Mouse (Mus musculus) MEL (cell line): Measurements from ENCODE around the gene Tnfaip8l2.

Experiments used
- CHD2 ChIP-seq: IDR thresholded peaks from 2 replicates; pipeline ENCODE4 v1.6.1; 2011; ENCODE audit warnings: low read length, improper control_type of control experiment
- CTCF ChIP-seq, 3 experiments: IDR thresholded peaks in 2 of 3; conservative IDR thresholded peaks in 1 of 3; 2 replicates each; pipeline ENCODE4 v1.5.1; 2011 to 2012; ENCODE audit warnings: low read length in 3 of 3, low read depth in 2 of 3, mild to moderate bottlenecking in 2 of 3, improper control_type of control experiment in 1 of 3, inconsistent platforms in 1 of 3, mixed read lengths in 1 of 3, moderate library complexity in 1 of 3; ENCODE audit not compliant: control insufficient read depth in 1 of 3, insufficient read depth in 1 of 3, poor library complexity in 1 of 3, severe bottlenecking in 1 of 3
- GATA1 ChIP-seq: IDR thresholded peaks from 2 replicates; pipeline ENCODE4 v1.6.1; 2011; ENCODE audit warnings: low read depth, low read length, improper control_type of control experiment
- HCFC1 ChIP-seq: IDR thresholded peaks from 2 replicates; pipeline ENCODE4 v1.6.1; 2012; ENCODE audit warnings: low read depth, mild to moderate bottlenecking, inconsistent platforms, low read length, improper control_type of control experiment, moderate library complexity
- MAFK ChIP-seq: IDR thresholded peaks from 2 replicates; pipeline ENCODE4 v1.6.1; 2011; ENCODE audit warnings: low read depth, mild to moderate bottlenecking, low read length, improper control_type of control experiment, borderline replicate concordance
- MEF2A ChIP-seq: IDR thresholded peaks from 2 replicates; pipeline ENCODE4 v1.6.1; 2014; ENCODE audit warnings: low read depth, mild to moderate bottlenecking, inconsistent platforms, low read length, improper control_type of control experiment; ENCODE audit not compliant: poor library complexity, insufficient replicate concordance, severe bottlenecking; ENCODE audit errors: extremely low read depth
- POLR2A ChIP-seq, 2 experiments: IDR thresholded peaks; 2 replicates each; pipeline ENCODE4 v1.6.1; 2011 to 2012; ENCODE audit warnings: low read length in 2 of 2, mild to moderate bottlenecking in 2 of 2, control low read depth in 1 of 2, improper control_type of control experiment in 1 of 2, low read depth in 1 of 2, moderate library complexity in 1 of 2; ENCODE audit not compliant: control insufficient read depth in 1 of 2, insufficient read depth in 1 of 2, poor library complexity in 1 of 2
- POLR2AphosphoS2 ChIP-seq: IDR thresholded peaks from 2 replicates; pipeline ENCODE4 v1.6.1; 2011; ENCODE audit warnings: low read length, improper control_type of control experiment
- SMC3 ChIP-seq: IDR thresholded peaks from 2 replicates; pipeline ENCODE4 v1.6.1; 2011; ENCODE audit warnings: low read depth, low read length, improper control_type of control experiment
- TCF12 ChIP-seq: IDR thresholded peaks from 2 replicates; pipeline ENCODE4 v1.6.1; 2014; ENCODE audit warnings: low read depth, mild to moderate bottlenecking, inconsistent platforms, low read length, improper control_type of control experiment, moderate library complexity
- USF1 ChIP-seq: IDR thresholded peaks from 2 replicates; pipeline ENCODE4 v1.6.1; 2014; ENCODE audit warnings: low read depth, mild to moderate bottlenecking, inconsistent platforms, low read length, improper control_type of control experiment, moderate library complexity

GRCm38 (mm10) chr3:95129226-95129651 is 12.9 kb downstream of the Tnfaip8l2 start:
- TF ChIP-seq CTCF (IDR thresholded peaks at IDR 0.05 in 2 of 3, conservative IDR thresholded peaks at IDR 0.05 in 1 of 3; ENCODE audit: control insufficient read depth in 1 of 3, insufficient read depth in 1 of 3, low read depth in 2 of 3, low read length in 3 of 3, poor library complexity in 1 of 3, severe bottlenecking in 1 of 3) (no peak), MAFK (no peak), POLR2A (IDR thresholded peaks at IDR 0.05; ENCODE audit: control insufficient read depth in 1 of 2, insufficient read depth in 1 of 2, low read depth in 1 of 2, low read length in 2 of 2, poor library complexity in 1 of 2) (no peak), USF1 (no peak), GATA1 (no peak), CHD2 (no peak), POLR2AphosphoS2 (no peak), MEF2A (no peak), HCFC1 (no peak), TCF12 (no peak), SMC3 (no peak)
